Mouse (Mus musculus): Measurements from ENCODE around the gene Ascl3. TPM values are rescaled to one million over a fixed set of nuclear protein-coding genes. Genes with fewer than 3 reads are reported as not detected.

Ascl3 gene
- polyA plus RNA-seq, 1 experiment = 0.11 TPM

DNA sequence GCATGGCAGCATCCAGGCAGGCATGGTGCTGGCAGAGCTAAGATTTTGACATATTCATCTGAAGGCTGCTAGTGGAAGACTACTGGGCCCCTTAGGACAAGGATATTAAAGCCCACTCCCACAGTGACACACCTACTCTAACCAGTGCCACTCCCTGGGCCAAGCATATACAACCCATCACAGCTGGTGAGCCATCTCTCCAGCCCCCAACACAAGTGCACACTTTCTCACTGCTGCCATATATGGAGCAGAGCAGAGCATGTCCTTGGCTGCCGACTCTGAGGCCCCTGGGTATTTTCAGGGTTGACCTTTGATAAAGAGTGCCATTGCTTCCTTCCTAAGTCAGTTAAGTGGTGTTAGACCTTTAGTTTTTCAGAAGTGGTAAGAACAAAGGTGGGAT lies 21.5 kb downstream of the Ascl3 start:
- no peaks in the 10 kb centered on the region for H3K36me3 ChIP-seq (ENCODE audit: control insufficient read depth, insufficient read depth)
- no peak overlapping the region for H3K4me3 ChIP-seq (ENCODE audit: insufficient read depth, poor library complexity, severe bottlenecking)
- TF ChIP-seq MYOD1 (IDR thresholded peaks at IDR 0.05; ENCODE audit: control insufficient read depth, insufficient read length, low read depth) = no peak
- TF ChIP-seq CTCF (IDR thresholded peaks at IDR 0.05; ENCODE audit: control insufficient read depth, insufficient read depth, insufficient read length) = no peak
- no peak for TF ChIP-seq USF1 (IDR thresholded peaks at IDR 0.05; ENCODE audit: low read depth)
- TF ChIP-seq MAX (IDR thresholded peaks at IDR 0.05) = no peak
- TF ChIP-seq CEBPB (IDR thresholded peaks at IDR 0.05; ENCODE audit: low read depth) = no peak
- no peak for TF ChIP-seq FOSL1 (IDR thresholded peaks at IDR 0.05; ENCODE audit: insufficient read depth, low read length, poor library complexity, severe bottlenecking)
- TF ChIP-seq MYOG (IDR thresholded peaks at IDR 0.05; ENCODE audit: control insufficient read depth, extremely low read depth, insufficient read length) = no peak
- H3K27me3 ChIP-seq (ENCODE audit: control insufficient read depth, insufficient read depth, insufficient read length) = no peaks in the 10 kb centered on the region
- H3K79me3 ChIP-seq (ENCODE audit: low read depth) = no peaks in the 10 kb centered on the region
- no peak overlapping the region for H3ac ChIP-seq (ENCODE audit: control insufficient read depth, insufficient read length, low read depth)
- H3K79me2 ChIP-seq (ENCODE audit: control insufficient read depth, insufficient read depth) = no peaks in the 10 kb centered on the region

DNA sequence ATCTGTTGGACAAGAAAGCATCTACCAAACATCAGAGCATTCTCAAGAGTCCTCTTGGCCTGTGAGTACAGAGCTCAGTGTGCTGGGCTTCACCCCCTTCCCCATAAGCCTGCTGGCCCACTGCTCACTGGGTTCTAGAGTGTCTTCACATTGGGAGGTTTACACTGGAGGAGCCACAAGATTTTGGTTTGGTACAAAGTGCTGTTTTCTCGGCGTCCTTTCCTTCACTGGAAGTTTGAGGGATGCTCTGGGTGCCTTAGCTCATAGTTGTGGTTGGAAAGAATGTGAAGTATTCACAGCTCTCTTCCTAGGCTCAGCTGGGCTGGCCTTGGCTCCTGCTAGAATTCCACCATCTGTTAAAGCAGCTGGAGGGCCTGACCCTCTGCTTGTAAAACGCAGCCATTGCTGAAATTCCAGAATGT lies 22.6 kb downstream of the Ascl3 start:
- no peaks in the 10 kb centered on the region for H3K79me2 ChIP-seq (ENCODE audit: control insufficient read depth, insufficient read depth)
- no peak overlapping the region for H3ac ChIP-seq (ENCODE audit: control insufficient read depth, insufficient read length, low read depth)
- no peaks in the 10 kb centered on the region for H3K36me3 ChIP-seq (ENCODE audit: control insufficient read depth, insufficient read depth)
- no peaks in the 10 kb centered on the region for H3K27me3 ChIP-seq (ENCODE audit: control insufficient read depth, insufficient read depth, insufficient read length)
- no peak overlapping the region for H3K4me3 ChIP-seq (ENCODE audit: insufficient read depth, poor library complexity, severe bottlenecking)
- TF ChIP-seq MAX (IDR thresholded peaks at IDR 0.05) (no peak), MYOD1 (IDR thresholded peaks at IDR 0.05; ENCODE audit: control insufficient read depth, insufficient read length, low read depth) (peak; percentile 79)
- H3K79me3 ChIP-seq (ENCODE audit: low read depth) = no peaks in the 10 kb centered on the region

DNA sequence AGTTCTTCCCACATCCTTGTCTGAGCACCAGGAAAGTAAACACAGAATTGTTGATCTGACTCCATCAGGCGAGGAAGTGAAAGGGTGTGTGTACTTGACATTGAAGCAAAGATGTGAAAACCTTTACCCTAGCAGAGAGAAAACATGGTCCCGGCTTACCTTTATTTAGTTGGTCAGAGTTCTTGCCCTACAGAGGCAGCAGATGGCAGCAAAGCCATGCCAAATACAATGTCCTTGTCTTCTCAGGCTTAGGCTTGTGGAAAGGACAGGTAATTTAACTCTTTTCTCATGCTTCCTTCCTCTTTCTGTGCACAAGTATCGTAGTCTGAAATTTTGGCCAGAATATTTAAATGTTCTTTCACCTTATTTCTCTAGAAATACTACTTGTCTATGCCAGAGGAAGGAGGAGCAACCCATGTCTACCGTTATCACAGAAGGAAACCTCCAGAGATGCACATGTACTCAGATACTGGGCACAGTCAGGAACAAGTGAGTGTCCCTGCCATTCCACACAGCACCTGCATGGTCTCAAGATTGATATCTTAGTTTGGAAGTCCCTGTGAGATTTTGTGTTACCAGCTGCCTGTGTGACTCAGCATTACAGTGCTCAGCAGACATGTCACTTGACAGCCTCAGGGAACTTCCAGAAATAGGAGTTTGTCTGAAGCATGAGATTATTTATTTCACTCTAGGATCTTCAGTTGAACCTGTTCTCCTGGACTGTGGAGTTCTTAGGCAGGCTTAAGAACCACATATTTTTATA lies 24.3 kb downstream of the Ascl3 start:
- TF ChIP-seq FOSL1 (IDR thresholded peaks at IDR 0.05; ENCODE audit: insufficient read depth, low read length, poor library complexity, severe bottlenecking) = no peak
- TF ChIP-seq MAX (IDR thresholded peaks at IDR 0.05) = no peak
- no peak for TF ChIP-seq MYOG (IDR thresholded peaks at IDR 0.05; ENCODE audit: control insufficient read depth, extremely low read depth, insufficient read length)
- TF ChIP-seq CTCF (IDR thresholded peaks at IDR 0.05; ENCODE audit: control insufficient read depth, insufficient read depth, insufficient read length) = peak; percentile 23
- TF ChIP-seq MYOD1 (IDR thresholded peaks at IDR 0.05; ENCODE audit: control insufficient read depth, insufficient read length, low read depth) = peak; percentile 55
- TF ChIP-seq USF1 (IDR thresholded peaks at IDR 0.05; ENCODE audit: low read depth) = no peak
- TF ChIP-seq CEBPB (IDR thresholded peaks at IDR 0.05; ENCODE audit: low read depth) = no peak
- Histone ChIP-seq H3K79me3 (ENCODE audit: low read depth) (no peaks in the 10 kb centered on the region), H3K27me3 (ENCODE audit: control insufficient read depth, insufficient read depth, insufficient read length) (no peaks in the 10 kb centered on the region), H3K4me3 (ENCODE audit: insufficient read depth, poor library complexity, severe bottlenecking) (no peak overlapping the region), H3K79me2 (ENCODE audit: control insufficient read depth, insufficient read depth) (no peaks in the 10 kb centered on the region), H3ac (ENCODE audit: control insufficient read depth, insufficient read length, low read depth) (no peak overlapping the region), H3K36me3 (ENCODE audit: control insufficient read depth, insufficient read depth) (no peaks in the 10 kb centered on the region)

DNA sequence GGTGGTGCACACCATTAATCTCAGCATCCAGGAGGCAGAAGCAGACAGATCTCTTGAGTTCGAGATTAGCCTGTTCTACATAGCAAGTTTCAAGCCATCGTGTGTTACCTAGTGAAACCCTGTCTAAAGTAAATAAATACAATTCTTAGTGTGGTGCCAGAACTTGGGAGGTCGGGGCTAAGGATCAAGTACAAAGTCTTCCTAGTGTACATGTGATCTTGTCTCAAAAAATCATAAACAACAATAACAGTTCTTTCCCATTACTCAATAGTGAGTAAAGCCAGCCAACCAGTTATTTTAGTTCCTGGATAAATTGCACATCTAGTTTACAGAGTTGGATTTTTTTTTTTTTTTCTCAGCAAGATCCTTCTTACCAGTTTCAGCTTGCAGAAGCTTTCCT lies 27.1 kb downstream of the Ascl3 start:
- no peak overlapping the region for H3K4me3 ChIP-seq (ENCODE audit: insufficient read depth, poor library complexity, severe bottlenecking)
- no peaks in the 10 kb centered on the region for H3K27me3 ChIP-seq (ENCODE audit: control insufficient read depth, insufficient read depth, insufficient read length)
- no peak for TF ChIP-seq CTCF (IDR thresholded peaks at IDR 0.05; ENCODE audit: control insufficient read depth, insufficient read depth, insufficient read length)
- TF ChIP-seq MYOD1 (IDR thresholded peaks at IDR 0.05; ENCODE audit: control insufficient read depth, insufficient read length, low read depth) = no peak
- TF ChIP-seq USF1 (IDR thresholded peaks at IDR 0.05; ENCODE audit: low read depth) = no peak
- TF ChIP-seq MYOG (IDR thresholded peaks at IDR 0.05; ENCODE audit: control insufficient read depth, extremely low read depth, insufficient read length) = no peak
- TF ChIP-seq CEBPB (IDR thresholded peaks at IDR 0.05; ENCODE audit: low read depth) = no peak
- no peak for TF ChIP-seq FOSL1 (IDR thresholded peaks at IDR 0.05; ENCODE audit: insufficient read depth, low read length, poor library complexity, severe bottlenecking)
- no peak for TF ChIP-seq MAX (IDR thresholded peaks at IDR 0.05)
- no peak overlapping the region for H3ac ChIP-seq (ENCODE audit: control insufficient read depth, insufficient read length, low read depth)
- H3K36me3 ChIP-seq (ENCODE audit: control insufficient read depth, insufficient read depth) = no peaks in the 10 kb centered on the region
- no peaks in the 10 kb centered on the region for H3K79me3 ChIP-seq (ENCODE audit: low read depth)
- no peaks in the 10 kb centered on the region for H3K79me2 ChIP-seq (ENCODE audit: control insufficient read depth, insufficient read depth)

DNA sequence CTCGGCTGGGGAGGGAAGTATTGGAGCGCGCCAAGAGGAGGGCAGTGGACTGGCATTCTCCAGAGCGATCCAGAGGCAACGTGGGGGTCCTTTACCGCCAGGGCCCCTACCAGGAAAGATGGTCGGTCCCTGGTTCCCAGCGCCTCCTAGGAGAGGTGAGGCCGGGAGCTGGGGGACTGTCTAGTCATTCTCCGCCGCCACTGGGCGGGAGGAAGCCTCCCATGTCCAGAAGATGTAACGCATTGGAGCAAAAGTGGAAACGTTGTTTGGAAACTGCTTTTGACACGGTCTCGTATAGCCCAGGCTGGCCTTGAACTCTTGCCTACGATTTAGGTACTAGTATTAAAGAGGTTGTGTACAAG lies 27.5 kb downstream of the Ascl3 start:
- no peak overlapping the region for H3ac ChIP-seq (ENCODE audit: control insufficient read depth, insufficient read length, low read depth)
- no peaks in the 10 kb centered on the region for H3K79me2 ChIP-seq (ENCODE audit: control insufficient read depth, insufficient read depth)
- H3K36me3 ChIP-seq (ENCODE audit: control insufficient read depth, insufficient read depth) = no peaks in the 10 kb centered on the region
- no peaks in the 10 kb centered on the region for H3K79me3 ChIP-seq (ENCODE audit: low read depth)
- peak overlapping the region; percentile 11 for H3K4me3 ChIP-seq (ENCODE audit: insufficient read depth, poor library complexity, severe bottlenecking)
- TF ChIP-seq FOSL1 (IDR thresholded peaks at IDR 0.05; ENCODE audit: insufficient read depth, low read length, poor library complexity, severe bottlenecking) (no peak), CTCF (IDR thresholded peaks at IDR 0.05; ENCODE audit: control insufficient read depth, insufficient read depth, insufficient read length) (no peak), MYOD1 (IDR thresholded peaks at IDR 0.05; ENCODE audit: control insufficient read depth, insufficient read length, low read depth) (no peak), MYOG (IDR thresholded peaks at IDR 0.05; ENCODE audit: control insufficient read depth, extremely low read depth, insufficient read length) (no peak), MAX (IDR thresholded peaks at IDR 0.05) (no peak), CEBPB (IDR thresholded peaks at IDR 0.05; ENCODE audit: low read depth) (no peak), USF1 (IDR thresholded peaks at IDR 0.05; ENCODE audit: low read depth) (no peak)
- no peaks in the 10 kb centered on the region for H3K27me3 ChIP-seq (ENCODE audit: control insufficient read depth, insufficient read depth, insufficient read length)
